Mouse (Mus musculus) lung, adult 10 weeks (tissue): ENCODE data around the gene Gm8356. TPM values are rescaled to one million over a fixed set of nuclear protein-coding genes. Genes with fewer than 3 reads are reported as not detected.

Source experiments
- polyA plus RNA-seq: library from polyadenylated mRNA; stranded (reverse); fragments of 350-450 nt; fragmentation: Illumina TruSeq; extraction: RNeasy Lipid Tissue Mini Kit (QIAGEN cat#74804); gene quantifications from one replicate; pipeline ENCODE4 v1.2.3, GENCODE M21; 2014; ENCODE audit warnings: low read depth, low replicate concordance; ENCODE audit not compliant: insufficient read depth

The Gm8356 gene
- not detected for polyA plus RNA-seq

GRCm38 (mm10) chr14:6537190-6537589 lies at the start of gene Gm8356:
TSS of gene Gm8356 (minus strand) at chr14:6537290.

Other genes with a start within 250 kb of the Gm8356 start
- gene Gm21103, start 232.4 kb downstream of the Gm8356 start, polyA plus RNA-seq, result not detected
- not detected for gene Gm3618, start 193.6 kb downstream of the Gm8356 start, polyA plus RNA-seq
- not detected for gene Gm16440, start 147.0 kb downstream of the Gm8356 start, polyA plus RNA-seq
- not detected for gene Gm3591, start 124.8 kb downstream of the Gm8356 start, polyA plus RNA-seq
- not detected for gene Gm3594, start 92.7 kb downstream of the Gm8356 start, polyA plus RNA-seq
- gene Gm3629, start 53.3 kb upstream of the Gm8356 start, polyA plus RNA-seq, result not detected
- not detected for gene Gm3460, start 85.1 kb upstream of the Gm8356 start, polyA plus RNA-seq
- gene Gm10251, start 146.9 kb upstream of the Gm8356 start, polyA plus RNA-seq, result not detected
- gene Gm8050, start 183.0 kb upstream of the Gm8356 start, polyA plus RNA-seq, result not detected
- 0.85 TPM for gene Gm3636, start 205.0 kb upstream of the Gm8356 start, polyA plus RNA-seq
- gene Gm8362, start 237.1 kb upstream of the Gm8356 start, polyA plus RNA-seq, result not detected